Comparison of ENCODE assay signal across 31 mouse cellular contexts in the genomic region with DNA sequence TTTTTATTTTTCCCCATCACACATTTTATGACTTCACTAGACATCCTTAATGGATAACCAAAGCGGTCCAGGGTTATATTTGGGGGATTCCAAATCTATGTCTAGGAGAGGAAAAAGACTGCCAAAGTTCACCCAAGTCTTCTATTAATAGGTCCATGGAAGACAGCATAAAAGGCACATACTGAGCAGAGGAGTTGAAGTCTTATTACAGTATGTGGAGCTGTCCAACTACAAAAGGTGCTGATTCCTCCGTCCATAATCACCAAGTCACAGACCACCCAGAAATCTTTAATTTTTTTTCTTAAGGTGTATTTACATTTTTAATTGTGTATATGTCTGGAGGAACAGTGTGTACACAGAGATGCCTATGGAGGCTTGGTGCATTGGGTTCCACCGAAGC.
DNase-seq lines count a peak whose midpoint lies in the region; ATAC-seq and TF ChIP-seq lines count a peak whose summit lies in the region.
"Had no signal": no experiment of that assay in that cellular context is flagged by ENCODE, and none has a peak within 500 bp of the region (broad histone marks: within the 10 kb centered on the region; RNA-seq: fewer than 3 reads in every experiment).

No protein-coding gene starts in this region.

- no peak overlapping the region for H3K4me2 ChIP-seq in lung, embryonic 14.5 days
- no peak overlapping the region for H3K4me2 ChIP-seq in forebrain, embryonic 16.5 days (ENCODE audit: low read length)
- H3K4me2 ChIP-seq: embryonic facial prominence, embryonic 13.5 days; forebrain, embryonic 12.5 days; hindbrain, embryonic 15.5 days; kidney, embryonic 15.5 days; limb, embryonic 12.5 days; liver, embryonic 12.5 days; neural tube, embryonic 15.5 days had no signal

- peak; percentile 24 for DNase-seq in embryo, embryonic 10 days (ENCODE audit: low spot score)
- DNase-seq in embryo, embryonic 9.5 days (ENCODE audit: extremely low spot score) = no peak
- DNase-seq in lung, embryonic 14.5 days = peak; percentile 58
- no peak for DNase-seq in lung, postnatal 10 days
- DNase-seq in forelimb bud, embryonic 11.5 days (ENCODE audit: low read depth, low spot score) = peak; percentile 20
- DNase-seq: adrenal gland, adult 8-10 months; cerebellum, adult 11 months; cerebellum, adult 9-11 months; gastrocnemius, postnatal 14 days; heart, postnatal 14 days; kidney, adult 11 months; layer of hippocampus, adult 9-11 months; liver, postnatal 0 days; midbrain, embryonic 14.5 days; right cerebral cortex, postnatal 25 days; spleen, adult 18-20 months; thymus, postnatal 14 days had no signal

- H3K9ac ChIP-seq in lung, embryonic 14.5 days = no peak overlapping the region
- H3K9ac ChIP-seq in forebrain, embryonic 16.5 days (replicated peaks; ENCODE audit: low read depth, low read length) = no peak overlapping the region
- H3K9ac ChIP-seq: embryonic facial prominence, embryonic 13.5 days; forebrain, embryonic 12.5 days; hindbrain, embryonic 15.5 days; kidney, embryonic 15.5 days; limb, embryonic 12.5 days; liver, embryonic 12.5 days; liver, postnatal 0 days; neural tube, embryonic 15.5 days had no signal

- no peaks in the 10 kb centered on the region for H3K9me3 ChIP-seq in lung, embryonic 14.5 days (ENCODE audit: low read depth, low read length)
- H3K9me3 ChIP-seq in forebrain, embryonic 16.5 days (ENCODE audit: control insufficient read depth, low read length) = no peaks in the 10 kb centered on the region
- H3K9me3 ChIP-seq: embryonic facial prominence, embryonic 13.5 days; forebrain, embryonic 12.5 days; hindbrain, embryonic 10.5 days; hindbrain, embryonic 15.5 days; kidney, embryonic 15.5 days; limb, embryonic 12.5 days; liver, embryonic 12.5 days; neural tube, embryonic 15.5 days had no signal

- H3K4me1 ChIP-seq in lung, embryonic 14.5 days (ENCODE audit: insufficient read depth) = no peaks in the 10 kb centered on the region
- no peaks in the 10 kb centered on the region for H3K4me1 ChIP-seq in forebrain, embryonic 16.5 days (replicated peaks; ENCODE audit: control insufficient read depth, insufficient read depth, low read length)
- H3K4me1 ChIP-seq: embryonic facial prominence, embryonic 13.5 days; forebrain, embryonic 12.5 days; hindbrain, embryonic 10.5 days; hindbrain, embryonic 15.5 days; kidney, embryonic 15.5 days; limb, embryonic 12.5 days; liver, embryonic 12.5 days; neural tube, embryonic 15.5 days had no signal

- H3K36me3 ChIP-seq in lung, embryonic 14.5 days (ENCODE audit: insufficient read depth) = no peaks in the 10 kb centered on the region
- no peaks in the 10 kb centered on the region for H3K36me3 ChIP-seq in forebrain, embryonic 16.5 days (ENCODE audit: control insufficient read depth, insufficient read depth)
- H3K36me3 ChIP-seq: embryonic facial prominence, embryonic 13.5 days; forebrain, embryonic 12.5 days; G1E; hindbrain, embryonic 10.5 days; hindbrain, embryonic 15.5 days; kidney, embryonic 15.5 days; limb, embryonic 12.5 days; liver, embryonic 12.5 days; neural tube, embryonic 15.5 days had no signal

- H3K27ac ChIP-seq in lung, embryonic 14.5 days (ENCODE audit: low read depth) = no peak overlapping the region
- H3K27ac ChIP-seq in forebrain, embryonic 16.5 days (ENCODE audit: low read length) = no peak overlapping the region
- H3K27ac ChIP-seq: embryonic facial prominence, embryonic 13.5 days; forebrain, embryonic 12.5 days; hindbrain, embryonic 10.5 days; hindbrain, embryonic 15.5 days; kidney, embryonic 15.5 days; limb, embryonic 12.5 days; liver, embryonic 12.5 days; macrophage; neural tube, embryonic 15.5 days had no signal

- H3K4me3 ChIP-seq in lung, embryonic 14.5 days (ENCODE audit: low read depth, low read length) = no peak overlapping the region
- no peak overlapping the region for H3K4me3 ChIP-seq in forebrain, embryonic 16.5 days (replicated peaks; ENCODE audit: low read length)
- H3K4me3 ChIP-seq: embryonic facial prominence, embryonic 13.5 days; forebrain, embryonic 12.5 days; hindbrain, embryonic 10.5 days; hindbrain, embryonic 15.5 days; kidney, embryonic 15.5 days; limb, embryonic 12.5 days; liver, embryonic 12.5 days; neural tube, embryonic 15.5 days had no signal

- no peak for ATAC-seq in lung, embryonic 14.5 days (ENCODE audit: insufficient read depth)
- ATAC-seq in forebrain, embryonic 16.5 days = no peak
- ATAC-seq in activated CD4-positive, CD25-positive, alpha-beta regulatory T cell, adult 4 months = no peak
- ATAC-seq: inflammation-experienced regulatory T-cells, adult 6 months; liver, embryonic 12.5 days; liver, postnatal 0 days; lung, postnatal 0 days had no signal

- no peak for TF ChIP-seq CTCF in lung, embryonic 14.5 days (IDR thresholded peaks at IDR 0.05; ENCODE audit: low read depth)

- no peaks in the 10 kb centered on the region for H3K27me3 ChIP-seq in lung, embryonic 14.5 days (ENCODE audit: insufficient read depth, low read length)
- H3K27me3 ChIP-seq in forebrain, embryonic 16.5 days (replicated peaks; ENCODE audit: control insufficient read depth, insufficient read depth, low read length) = no peaks in the 10 kb centered on the region
- H3K27me3 ChIP-seq: embryonic facial prominence, embryonic 13.5 days; forebrain, embryonic 12.5 days; hindbrain, embryonic 15.5 days; kidney, embryonic 15.5 days; limb, embryonic 12.5 days; liver, embryonic 12.5 days; neural tube, embryonic 15.5 days had no signal

- 70% methylated on average over 3 of the region's 3 CpGs for WGBS in lung, embryonic 14.5 days
- WGBS in forebrain, embryonic 16.5 days = 90% methylated on average over 3 of the region's 3 CpGs

Comparison
In these comparisons a context has a peak if more than half of its experiments do, and no peak if none do; other contexts are left out.
1. DNase-seq: peak in embryo, embryonic 10 days (single experiment), lung, embryonic 14.5 days (single experiment) and forelimb bud, embryonic 11.5 days (single experiment); none in embryo, embryonic 9.5 days (single experiment) and lung, postnatal 10 days (single experiment).